Mouse (Mus musculus) layer of hippocampus, adult 6 months (tissue): ENCODE measurements around the gene Vmn1r34. TPM values are rescaled to one million over a fixed set of nuclear protein-coding genes. Genes with fewer than 3 reads are reported as not detected.

Experiments
- long read RNA-seq, 2 experiments: library from polyadenylated mRNA; unstranded; transcript quantifications; one replicate each; pipeline ENCODE4 v2.0.0; 2019 to 2020
- polyA plus RNA-seq: library from polyadenylated mRNA; unstranded; fragments of <200 nt; fragmentation: Nextera tagmentation; gene quantifications from 2 replicates; pipeline ENCODE4 v1.2.3, GENCODE M21; 2021

The Vmn1r34 gene
- polyA plus RNA-seq = not detected in 2 replicates
- long read RNA-seq, experiment 1 = 0 reads
- long read RNA-seq, experiment 2 = 0 reads

GRCm38 (mm10) chr6:66643779-66644178, at the start of gene Vmn1r34:
Vmn1r34 (minus strand) TSS chr6:66643879.

GRCm38 (mm10) chr6:66685806-66686205, 42.1 kb upstream of the Vmn1r34 start, which contains the start of gene Vmn1r35:
Vmn1r35 (minus strand) TSS chr6:66685906.

GRCm38 (mm10) chr6:66618182-66618581, 25.5 kb downstream of the Vmn1r34 start, which contains the start of gene Vmn1r33:
Vmn1r33 (minus strand) TSS chr6:66618282.

Other genes with a start within 250 kb of the Vmn1r34 start
- gene Mad2l1, start 108.5 kb downstream of the Vmn1r34 start, polyA plus RNA-seq = 3.9 and 4.0 TPM in 2 replicates
- gene Vmn1r32, start 83.8 kb downstream of the Vmn1r34 start, polyA plus RNA-seq = not detected in 2 replicates
- gene Vmn1r33, start 25.6 kb downstream of the Vmn1r34 start, polyA plus RNA-seq = not detected in 2 replicates
- gene Vmn1r35, start 42.0 kb upstream of the Vmn1r34 start, polyA plus RNA-seq = not detected in 2 replicates
- not detected in 2 replicates for gene Vmn1r36, start 75.3 kb upstream of the Vmn1r34 start, polyA plus RNA-seq
- gene Vmn1r37, start 85.5 kb upstream of the Vmn1r34 start, polyA plus RNA-seq = not detected in 2 replicates
- not detected in 2 replicates for gene Vmn1r38, start 138.7 kb upstream of the Vmn1r34 start, polyA plus RNA-seq
- not detected in 2 replicates for gene Vmn1r39, start 166.7 kb upstream of the Vmn1r34 start, polyA plus RNA-seq